Mouse (Mus musculus): ENCODE results near the gene Orai1. TPM values are rescaled to one million over a fixed set of nuclear protein-coding genes. Genes with fewer than 3 reads are reported as not detected.
A peak's percentile ranks its signal among the peaks of the same experiment; 100 is the strongest.
"Not testable (repeated sequence)": the region's sequence is repeated elsewhere in the genome, so short reads cannot be mapped to it uniquely, and the experiment has no call there.

The Orai1 gene
- polyA plus RNA-seq, 1 experiment from 2014 or later, result 13.9 TPM

DNA sequence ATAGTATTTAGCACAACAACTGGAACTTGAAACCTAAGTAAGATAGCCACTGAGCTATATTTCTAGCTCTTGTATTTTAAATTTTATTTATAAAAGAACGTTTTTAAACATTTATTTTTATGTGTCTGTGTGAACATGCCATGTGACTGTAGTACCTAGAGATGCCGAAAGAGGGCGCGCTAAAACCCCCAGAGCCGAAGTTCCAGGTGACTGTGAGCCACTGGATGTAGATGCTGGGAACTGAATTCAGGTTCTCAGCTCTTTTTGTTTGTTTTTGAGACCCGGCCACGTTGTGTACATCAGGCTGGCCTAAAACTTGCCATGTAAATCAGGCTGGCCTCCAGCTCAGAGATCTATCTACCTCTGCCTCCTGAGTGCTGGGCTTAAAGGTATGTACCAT, 29.0 kb downstream of the Orai1 start:
- H3K9ac ChIP-seq, result no peak overlapping the region
- H3K4me1 ChIP-seq, result peaks cover 5% of the 10 kb centered on the region; the same call in 1 of the 2 replicates
- ATAC-seq (ENCODE audit: low FRiP score, low read depth), result no peak
- H3K4me2 ChIP-seq (replicated peaks), result no peak overlapping the region
- no peaks in the 10 kb centered on the region for H3K36me3 ChIP-seq
- H3K9me3 ChIP-seq, result no peaks in the 10 kb centered on the region
- no peak overlapping the region for H3K4me3 ChIP-seq
- 19% methylated on average over 7 of the region's 7 CpGs for WGBS
- H3K27ac ChIP-seq, result no peak overlapping the region
- H3K27me3 ChIP-seq (replicated peaks), result no peaks in the 10 kb centered on the region

DNA sequence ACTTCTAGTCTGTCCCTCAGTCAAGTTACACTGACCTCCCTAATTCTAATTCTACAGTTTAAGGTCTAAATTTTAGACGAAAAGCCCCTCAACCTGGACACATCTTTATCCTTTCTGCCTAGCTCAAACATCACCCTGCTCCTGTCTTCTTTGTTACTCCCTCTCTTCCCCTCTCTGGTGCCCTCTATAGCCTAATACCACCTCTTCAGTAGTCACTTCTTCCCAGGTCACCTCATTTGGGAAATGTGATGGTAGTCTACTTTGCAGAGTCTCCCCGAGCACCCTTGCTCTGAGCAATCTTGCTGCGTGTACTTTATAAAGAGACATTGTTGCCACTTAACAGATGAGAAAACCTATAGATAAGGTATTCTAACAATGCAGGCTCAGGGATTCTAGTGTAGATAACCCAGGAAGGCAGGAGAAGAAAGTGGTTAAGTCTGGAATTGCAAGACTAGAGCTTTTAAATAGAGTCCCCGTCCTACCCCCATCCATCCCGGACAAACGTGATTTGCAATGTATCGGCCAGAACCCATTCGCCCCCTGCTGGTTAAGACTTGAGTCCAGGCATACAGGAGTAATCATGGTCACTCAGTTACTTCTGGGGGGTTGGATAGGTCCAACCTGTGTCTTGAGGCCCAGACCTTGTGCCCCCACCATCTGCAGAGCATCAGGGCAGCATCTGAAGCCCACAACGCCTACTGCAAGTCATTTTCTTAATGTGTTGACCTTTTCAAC, 30.9 kb downstream of the Orai1 start:
- Histone ChIP-seq H3K36me3 (no peaks in the 10 kb centered on the region), H3K4me3 (no peak overlapping the region), H3K27ac (no peak overlapping the region), H3K9me3 (no peaks in the 10 kb centered on the region), H3K4me1 (no peaks in the 10 kb centered on the region), H3K4me2 (replicated peaks) (no peak overlapping the region), H3K27me3 (replicated peaks) (no peaks in the 10 kb centered on the region), H3K9ac (no peak overlapping the region)
- WGBS, result 44% methylated on average over 9 of the region's 9 CpGs
- no peak for ATAC-seq (ENCODE audit: low FRiP score, low read depth)

DNA sequence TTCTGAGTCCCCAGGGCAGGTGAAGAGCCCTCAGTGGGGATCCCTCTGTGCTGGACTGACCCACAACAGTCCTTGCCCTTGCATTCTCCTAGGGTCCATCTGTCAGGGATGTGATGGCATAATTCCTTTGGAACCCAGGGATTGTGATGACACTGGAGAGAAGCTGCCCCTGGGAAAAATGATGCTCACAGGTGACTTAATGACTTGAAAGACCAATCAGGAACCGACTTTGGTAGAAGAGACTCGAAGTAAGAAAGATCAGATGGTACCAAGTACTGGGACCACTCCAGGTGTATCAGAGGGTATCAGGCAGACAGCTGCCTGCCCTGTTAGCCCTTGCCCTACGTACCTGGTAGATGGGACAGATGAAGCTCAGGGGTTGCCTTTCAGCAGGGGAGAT, 32.0 kb downstream of the Orai1 start, which contains the start of gene Morn3:
TSS of gene Morn3 (minus strand) at position 101 of the 400 bp plus-strand sequence.
- Histone ChIP-seq H3K9me3 (no peaks in the 10 kb centered on the region), H3K36me3 (no peaks in the 10 kb centered on the region), H3K4me3 (no peak within 1 kb of the TSS), H3K4me1 (no peaks in the 10 kb centered on the region), H3K27me3 (replicated peaks) (no peaks in the 10 kb centered on the region), H3K27ac (no peak within 1 kb of the TSS), H3K4me2 (replicated peaks) (no peak within 1 kb of the TSS), H3K9ac (no peak within 1 kb of the TSS)
- 80% methylated on average over 3 of the region's 3 CpGs for WGBS
- no peak for ATAC-seq (ENCODE audit: low FRiP score, low read depth)

DNA sequence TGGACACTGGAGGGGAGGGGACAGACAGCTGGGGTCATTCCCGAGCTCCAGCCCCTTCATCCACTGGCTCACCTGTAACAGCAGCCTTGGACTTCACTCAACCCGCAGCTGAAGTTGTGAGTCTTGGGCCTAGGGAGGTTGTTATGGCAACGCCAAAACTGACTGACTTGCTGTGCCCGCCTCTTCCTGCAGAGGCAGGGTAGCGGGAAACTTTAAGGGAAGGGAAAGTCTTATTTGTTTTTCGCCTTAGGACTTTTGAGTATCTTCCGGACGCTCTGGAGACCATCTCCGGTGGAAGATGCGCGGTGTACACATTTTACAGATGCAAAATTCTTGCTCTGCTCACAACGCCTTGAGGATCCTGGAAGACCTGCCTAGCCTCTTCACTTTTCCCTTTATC, 34.4 kb downstream of the Orai1 start:
- H3K27ac ChIP-seq, result no peak overlapping the region
- no peaks in the 10 kb centered on the region for H3K9me3 ChIP-seq
- 4% methylated on average over 12 of the region's 12 CpGs for WGBS
- no peak overlapping the region for H3K4me3 ChIP-seq
- 0 out of 2 replicates have a peak overlapping the region, but pooled peaks have one; percentile 26 for H3K9ac ChIP-seq
- ATAC-seq (ENCODE audit: low FRiP score, low read depth), result no peak
- H3K27me3 ChIP-seq (replicated peaks), result no peaks in the 10 kb centered on the region
- no peaks in the 10 kb centered on the region for H3K36me3 ChIP-seq
- H3K4me2 ChIP-seq (replicated peaks), result peak overlapping the region; percentile 46
- H3K4me1 ChIP-seq, result no peaks in the 10 kb centered on the region

DNA sequence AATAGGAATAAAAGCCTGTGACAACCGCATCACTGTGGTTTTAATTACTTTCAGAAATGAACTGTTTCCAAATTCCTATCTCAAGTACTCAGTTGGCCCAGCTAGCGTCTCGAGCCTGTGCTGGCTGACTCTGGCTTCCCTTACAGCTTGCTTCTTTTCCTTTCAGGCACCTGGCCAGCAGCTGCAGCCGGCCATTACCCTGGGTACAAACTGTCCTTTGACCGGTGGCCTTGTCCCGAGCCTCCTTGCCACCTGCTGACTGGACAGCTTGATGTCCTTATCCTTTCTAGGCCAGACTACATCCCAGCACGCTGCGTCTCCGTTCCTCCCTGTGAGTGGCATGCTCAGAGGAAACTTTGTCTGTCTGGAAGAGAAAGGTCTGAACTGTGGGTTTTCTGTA, 36.0 kb downstream of the Orai1 start:
- Histone ChIP-seq H3K4me1 (no peaks in the 10 kb centered on the region), H3K4me3 (no peak overlapping the region), H3K27me3 (replicated peaks) (no peaks in the 10 kb centered on the region), H3K27ac (no peak overlapping the region), H3K9me3 (no peaks in the 10 kb centered on the region), H3K4me2 (replicated peaks) (no peak overlapping the region), H3K36me3 (no peaks in the 10 kb centered on the region), H3K9ac (no peak overlapping the region)
- ATAC-seq (ENCODE audit: low FRiP score, low read depth), result no peak
- 79% methylated on average over 9 of the region's 9 CpGs for WGBS

DNA sequence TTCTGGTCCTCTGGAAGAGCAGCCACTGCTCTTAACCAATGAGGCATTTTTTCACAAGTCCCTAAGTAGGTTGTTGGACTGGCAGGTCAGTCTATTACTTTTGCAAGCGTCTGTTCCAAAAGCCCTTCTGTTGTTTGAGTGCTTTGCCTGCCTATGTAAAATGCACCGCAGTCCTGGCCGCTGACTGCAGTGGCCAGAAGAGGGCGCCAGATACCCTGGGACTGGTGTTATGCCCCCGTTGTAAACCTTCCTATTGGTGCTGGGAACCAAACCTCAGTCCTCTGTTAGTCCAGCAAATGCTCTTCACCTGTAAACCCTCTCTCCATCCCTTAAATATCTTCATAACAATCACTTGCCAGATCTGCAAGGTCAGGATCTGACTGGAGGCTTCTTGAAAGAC, 36.9 kb downstream of the Orai1 start:
- Histone ChIP-seq H3K9ac (no peak overlapping the region), H3K27me3 (replicated peaks) (no peaks in the 10 kb centered on the region), H3K36me3 (no peaks in the 10 kb centered on the region), H3K4me2 (replicated peaks) (no peak overlapping the region), H3K4me1 (no peaks in the 10 kb centered on the region), H3K9me3 (no peaks in the 10 kb centered on the region), H3K4me3 (no peak overlapping the region), H3K27ac (no peak overlapping the region)
- 78% methylated on average over 5 of the region's 5 CpGs for whole genome bisulfite sequencing
- ATAC-seq (ENCODE audit: low FRiP score, low read depth), result no peak

DNA sequence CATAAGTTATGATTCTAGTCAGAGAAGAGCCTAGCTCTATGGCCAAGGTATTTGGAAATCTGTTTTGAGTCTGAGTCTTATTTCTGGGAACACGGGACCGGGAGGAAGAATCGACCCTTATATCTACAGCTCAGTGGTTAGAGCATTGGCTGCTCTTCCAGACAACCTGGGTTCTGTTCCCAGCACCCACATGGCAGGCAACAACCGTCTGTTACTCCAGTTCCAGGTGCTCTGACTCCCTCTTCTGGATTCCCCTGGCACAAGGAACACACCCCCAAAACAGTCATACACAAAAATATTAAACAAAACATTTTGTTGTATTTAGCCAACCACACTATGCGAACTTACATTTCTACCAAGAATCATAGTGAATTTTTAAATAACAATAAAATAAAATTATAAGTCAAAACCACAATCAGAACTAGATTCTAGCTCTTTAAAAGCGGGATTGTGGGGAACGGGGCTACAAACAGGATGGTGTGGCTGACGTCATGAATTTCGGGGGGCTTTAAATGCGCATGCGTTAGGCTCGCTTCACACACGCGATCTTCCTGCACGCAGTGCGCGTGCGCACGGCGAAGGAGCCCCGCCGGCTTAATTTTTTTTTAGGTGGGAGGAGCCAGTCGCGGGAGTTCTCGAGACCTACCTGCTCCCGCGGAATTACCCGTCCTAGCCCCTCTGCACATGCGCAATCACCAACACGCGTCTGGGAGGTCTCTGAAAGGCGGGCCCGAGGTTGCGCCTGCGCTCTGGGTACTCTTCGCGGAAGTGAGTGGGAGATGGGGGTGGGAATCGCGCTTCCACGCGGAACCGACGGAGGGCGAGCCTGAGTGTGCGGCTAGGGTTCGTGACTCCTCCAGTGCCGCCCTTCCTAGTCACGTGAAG, 42.7 kb downstream of the Orai1 start:
- Histone ChIP-seq H3K4me3 (peak overlapping the region; percentile 31), H3K9me3 (no peaks in the 10 kb centered on the region), H3K4me1 (no peaks in the 10 kb centered on the region), H3K4me2 (replicated peaks) (peak overlapping the region; percentile 54), H3K27me3 (replicated peaks) (no peaks in the 10 kb centered on the region), H3K9ac (peak overlapping the region; percentile 29; the same call in 1 of the 2 replicates), H3K27ac (no peak overlapping the region), H3K36me3 (no peaks in the 10 kb centered on the region)
- 7% methylated on average over 48 of the region's 48 CpGs for whole genome bisulfite sequencing
- peak; percentile 93 for ATAC-seq (ENCODE audit: low FRiP score, low read depth)

DNA sequence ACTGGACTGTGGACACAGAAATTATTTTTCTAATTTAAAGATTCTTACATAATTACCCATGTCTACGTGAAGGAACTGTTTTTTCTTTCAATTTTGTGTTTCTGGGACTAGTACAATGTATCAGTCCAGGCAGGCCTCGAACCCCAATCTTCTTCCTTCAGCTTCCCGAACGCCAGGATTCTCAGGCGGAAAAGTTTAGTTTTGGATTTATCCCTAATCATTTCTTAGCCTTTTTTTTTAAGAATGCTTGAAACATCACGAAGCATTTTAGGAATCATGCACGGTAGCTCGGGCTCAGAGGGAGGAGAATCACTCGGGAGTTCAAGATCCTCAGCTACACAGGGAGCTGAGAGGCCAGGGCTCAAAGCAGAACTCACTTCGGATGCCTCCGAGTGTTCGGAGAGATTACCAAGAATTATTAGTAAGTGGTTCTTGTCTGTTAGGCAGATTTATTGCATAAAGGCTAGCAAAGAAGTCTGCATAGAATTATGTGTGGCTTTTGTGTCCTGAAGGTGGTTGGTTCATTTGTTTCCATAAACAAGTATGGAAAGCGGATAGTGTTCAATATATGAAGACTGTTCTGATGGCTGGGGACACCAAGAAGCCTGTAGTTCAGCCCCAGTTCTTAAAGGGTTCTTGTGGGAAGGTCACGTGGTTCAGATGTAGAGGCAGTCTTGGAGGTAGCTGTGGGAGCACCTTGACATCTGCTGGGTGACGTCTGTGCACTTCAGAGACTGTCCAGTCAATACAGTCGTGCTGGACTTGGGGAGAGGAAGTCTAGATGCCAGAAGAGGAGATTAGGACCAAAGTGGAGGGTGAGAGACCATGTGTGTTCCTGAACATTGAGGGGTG, 43.6 kb downstream of the Orai1 start:
- Histone ChIP-seq H3K4me1 (no peaks in the 10 kb centered on the region), H3K9ac (peak overlapping the region; percentile 29; the same call in 1 of the 2 replicates), H3K9me3 (no peaks in the 10 kb centered on the region), H3K4me3 (peak overlapping the region; percentile 31), H3K36me3 (no peaks in the 10 kb centered on the region), H3K4me2 (replicated peaks) (peak overlapping the region; percentile 54), H3K27ac (no peak overlapping the region), H3K27me3 (replicated peaks) (no peaks in the 10 kb centered on the region)
- 47% methylated on average over 16 of the region's 16 CpGs for WGBS
- ATAC-seq (ENCODE audit: low FRiP score, low read depth), result no peak

DNA sequence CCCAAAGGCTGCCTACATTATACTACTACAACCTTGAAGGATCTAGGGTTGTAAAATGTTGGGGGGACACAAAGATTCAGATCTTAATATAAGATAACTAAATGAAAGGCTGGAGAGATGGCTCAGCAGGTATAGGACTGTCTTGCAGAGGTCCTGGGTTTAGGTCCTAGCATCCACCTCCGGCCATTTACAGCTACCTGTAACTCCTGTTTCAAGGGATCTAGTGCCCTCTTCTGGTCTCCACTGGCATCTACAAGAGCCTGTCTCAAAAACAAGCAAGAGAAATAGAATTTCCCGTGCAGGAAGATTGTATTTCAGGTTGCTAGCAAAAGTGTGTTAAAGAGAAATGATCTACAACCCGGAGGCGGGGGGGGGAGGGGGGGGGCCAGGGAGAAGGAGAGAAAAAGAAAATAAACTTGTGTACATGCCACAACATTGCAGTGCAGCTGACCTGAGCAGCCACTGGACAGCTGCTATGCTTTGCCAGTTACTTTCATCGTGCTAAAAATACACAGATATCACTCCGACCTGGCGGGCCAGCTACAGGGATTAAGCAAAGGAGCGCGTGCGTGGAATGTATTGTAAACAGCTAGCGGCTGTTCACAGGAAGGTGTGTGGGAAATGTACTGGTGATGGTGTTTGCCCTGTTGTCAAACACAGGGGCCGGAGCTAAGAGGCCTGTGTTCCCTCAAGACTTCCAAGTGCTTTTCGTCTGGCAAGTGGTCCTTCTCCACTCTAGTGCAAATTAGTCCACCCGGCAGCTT, 45.1 kb downstream of the Orai1 start:
- Histone ChIP-seq H3K9ac (no peak overlapping the region), H3K27me3 (replicated peaks) (no peaks in the 10 kb centered on the region)
- 49% methylated on average over 14 of the region's 14 CpGs for WGBS

DNA sequence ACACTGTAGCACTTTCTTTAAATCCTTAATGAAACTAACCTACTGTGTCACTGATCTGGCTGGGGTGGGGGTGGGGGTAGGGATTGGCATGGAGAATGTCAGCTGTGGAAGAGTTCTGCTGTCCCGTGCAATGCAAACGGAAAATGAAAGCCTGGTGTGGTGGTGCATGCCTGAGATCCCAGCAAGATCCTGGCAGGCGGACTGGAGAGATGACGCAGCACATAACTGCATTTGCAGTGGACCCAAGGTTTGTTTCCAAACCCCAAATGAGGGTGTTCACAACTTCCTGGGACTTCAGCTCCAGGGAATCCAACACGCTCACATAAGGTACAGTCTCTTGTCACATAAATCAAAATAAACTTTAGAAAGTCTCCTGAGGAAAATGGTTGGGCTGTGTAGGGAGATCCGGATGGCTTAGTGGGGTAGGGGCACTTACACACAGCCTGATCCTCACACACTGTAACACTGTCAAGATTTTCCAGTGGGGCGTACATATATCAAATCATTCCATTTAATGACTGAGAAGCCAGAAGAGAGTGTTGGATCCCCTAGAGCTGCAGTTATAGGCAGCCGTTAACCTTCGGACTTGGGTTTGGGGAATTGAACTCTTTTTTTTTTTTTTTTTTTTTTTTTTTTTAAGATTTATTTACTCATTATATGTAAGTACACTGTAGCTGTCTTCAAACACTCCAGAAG, 46.0 kb downstream of the Orai1 start:
- H3K9me3 ChIP-seq, result no peaks in the 10 kb centered on the region
- 84% methylated on average over 9 of the region's 9 CpGs for WGBS
- no peak for ATAC-seq (ENCODE audit: low FRiP score, low read depth)
- H3K4me3 ChIP-seq, result no peak overlapping the region
- no peaks in the 10 kb centered on the region for H3K27me3 ChIP-seq (replicated peaks)
- H3K9ac ChIP-seq, result no peak overlapping the region
- H3K4me1 ChIP-seq, result no peaks in the 10 kb centered on the region
- H3K36me3 ChIP-seq, result no peaks in the 10 kb centered on the region
- no peak overlapping the region for H3K27ac ChIP-seq
- H3K4me2 ChIP-seq (replicated peaks), result no peak overlapping the region

More for the DNA sequence above, 45.1 kb downstream of the Orai1 start:
- no peak overlapping the region for H3K4me2 ChIP-seq (replicated peaks)
- H3K27ac ChIP-seq, result no peak overlapping the region
- no peaks in the 10 kb centered on the region for H3K9me3 ChIP-seq
- H3K4me1 ChIP-seq, result no peaks in the 10 kb centered on the region
- H3K36me3 ChIP-seq, result no peaks in the 10 kb centered on the region
- H3K4me3 ChIP-seq, result no peak overlapping the region
- ATAC-seq (ENCODE audit: low FRiP score, low read depth), result no peak

DNA sequence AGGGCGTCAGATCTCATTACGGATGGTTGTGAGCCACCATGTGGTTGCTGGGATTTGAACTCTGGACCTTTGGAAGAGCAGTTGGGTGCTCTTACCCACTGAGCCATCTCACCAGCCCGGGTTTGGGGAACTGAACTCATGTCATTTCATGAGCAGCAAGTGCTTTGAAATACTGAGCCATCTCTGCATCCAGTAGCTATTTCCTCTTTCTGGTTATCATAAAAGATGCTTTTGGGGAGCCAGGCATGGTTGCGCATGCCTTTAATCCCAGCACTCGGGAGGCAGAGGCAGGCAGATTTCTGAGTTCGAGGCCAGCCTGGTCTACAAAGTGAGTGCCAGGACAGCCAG, 46.5 kb downstream of the Orai1 start:
- not testable (repeated sequence) for ATAC-seq (ENCODE audit: low FRiP score, low read depth); H3K27me3 ChIP-seq (replicated peaks); H3K9me3 ChIP-seq; H3K4me3 ChIP-seq; H3K4me2 ChIP-seq (replicated peaks); H3K27ac ChIP-seq; H3K4me1 ChIP-seq; H3K36me3 ChIP-seq; H3K9ac ChIP-seq
- WGBS, result 80% methylated on average over 6 of the region's 6 CpGs
